Mouse (Mus musculus): ENCODE data around the gene Ankzf1. TPM values are rescaled to one million over a fixed set of nuclear protein-coding genes. Genes with fewer than 3 reads are reported as not detected.

Ankzf1 gene
- polyA plus RNA-seq (2015; fragmentation: Nextera tagmentation; extraction: Ambion mirVana) = 26.9 and 27.8 TPM in 2 replicates

DNA sequence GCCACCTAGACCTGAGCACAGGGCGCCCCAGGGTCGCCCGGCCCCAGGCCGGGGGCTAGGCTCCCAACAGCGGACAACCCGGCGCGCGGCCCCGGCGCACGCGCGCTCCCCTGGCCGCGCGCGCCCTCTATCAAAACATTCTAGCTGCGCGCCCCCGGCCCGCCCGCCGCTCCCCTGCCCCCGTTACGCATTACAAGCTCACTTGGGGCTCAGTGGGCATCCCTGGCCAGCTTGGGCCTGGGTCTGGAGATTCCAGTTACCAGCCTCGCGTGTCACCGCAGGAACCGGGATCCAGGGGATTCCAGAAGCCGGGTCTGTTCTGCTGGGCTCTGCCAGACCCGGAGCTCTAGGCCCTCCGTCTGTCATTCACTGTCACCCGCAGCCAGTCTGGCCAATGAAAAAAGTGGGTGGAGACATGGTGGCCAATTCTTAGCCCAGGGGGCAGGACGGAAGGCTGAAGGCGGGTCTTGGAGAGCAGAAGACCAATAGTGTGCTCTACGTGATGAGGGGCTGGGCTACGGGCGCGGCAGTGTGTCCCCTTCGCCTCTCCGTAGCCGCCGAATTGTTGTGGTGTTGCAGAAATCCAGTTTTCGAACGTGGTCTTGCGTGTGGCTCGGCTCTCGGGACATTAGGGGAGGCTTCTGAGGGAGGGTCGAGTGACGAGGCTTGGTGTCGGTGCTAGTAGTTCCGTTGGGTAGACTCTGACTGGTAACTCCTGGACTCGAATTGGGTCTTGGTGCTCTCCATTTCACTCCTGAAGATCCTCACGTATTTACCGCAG is at the start of gene Ankzf1, which contains the start of gene Atg9a:
Gene Ankzf1, plus strand, starts transcription at position 530 of the 781 bp plus-strand sequence.
Gene Atg9a, minus strand, starts transcription at position 575 of the 781 bp plus-strand sequence.
- Histone ChIP-seq H3K9me3 (ENCODE audit: control insufficient read depth, low read length) (no peaks in the 10 kb centered on the region), H3K9ac (ENCODE audit: low read depth, low read length) (peak within 1 kb of the TSS; percentile 96), H3K4me1 (ENCODE audit: control insufficient read depth, insufficient read depth, low read depth, low read length) (peaks cover 19% of the 10 kb centered on the region), H3K36me3 (ENCODE audit: control insufficient read depth, insufficient read depth, low read length) (peaks cover 18% of the 10 kb centered on the region), H3K4me2 (ENCODE audit: low read length) (peak within 1 kb of the TSS; percentile 98), H3K27me3 (replicated peaks; ENCODE audit: control insufficient read depth, insufficient read depth, low read length) (no peaks in the 10 kb centered on the region), H3K4me3 (ENCODE audit: low read length) (peak within 1 kb of the TSS; percentile 85), H3K27ac (ENCODE audit: low read depth, low read length) (peak within 1 kb of the TSS; percentile 98)
- under 1% methylated on average over 39 of the region's 56 CpGs for WGBS
- ATAC-seq = peak; percentile 100

- peak; percentile 92 for ATAC-seq
- H3K27ac ChIP-seq (ENCODE audit: low read depth, low read length) = peak within 1 kb of the TSS; percentile 99
- H3K27me3 ChIP-seq (replicated peaks; ENCODE audit: control insufficient read depth, insufficient read depth, low read length) = no peaks in the 10 kb centered on the region
- H3K9me3 ChIP-seq (ENCODE audit: control insufficient read depth, low read length) = no peaks in the 10 kb centered on the region
- peak within 1 kb of the TSS; percentile 92 for H3K4me2 ChIP-seq (ENCODE audit: low read length)
- peak within 1 kb of the TSS; percentile 98 for H3K9ac ChIP-seq (ENCODE audit: low read depth, low read length)
- H3K4me1 ChIP-seq (ENCODE audit: control insufficient read depth, insufficient read depth, low read depth, low read length) = peaks cover 26% of the 10 kb centered on the region
- H3K4me3 ChIP-seq (ENCODE audit: low read length) = peak within 1 kb of the TSS; percentile 95
- peaks cover 37% of the 10 kb centered on the region for H3K36me3 ChIP-seq (ENCODE audit: control insufficient read depth, insufficient read depth, low read length)
- under 1% methylated on average over 87 of the region's 91 CpGs for WGBS
Measured at GRCm38 (mm10) chr1:75142301-75143261, 49.4 kb upstream of the Ankzf1 start, which contains the start of the genes Cnppd1 and Retreg2. Gene Cnppd1, minus strand, starts transcription at chr1:75142711. Gene Retreg2, plus strand, starts transcription at chr1:75142778.

DNA sequence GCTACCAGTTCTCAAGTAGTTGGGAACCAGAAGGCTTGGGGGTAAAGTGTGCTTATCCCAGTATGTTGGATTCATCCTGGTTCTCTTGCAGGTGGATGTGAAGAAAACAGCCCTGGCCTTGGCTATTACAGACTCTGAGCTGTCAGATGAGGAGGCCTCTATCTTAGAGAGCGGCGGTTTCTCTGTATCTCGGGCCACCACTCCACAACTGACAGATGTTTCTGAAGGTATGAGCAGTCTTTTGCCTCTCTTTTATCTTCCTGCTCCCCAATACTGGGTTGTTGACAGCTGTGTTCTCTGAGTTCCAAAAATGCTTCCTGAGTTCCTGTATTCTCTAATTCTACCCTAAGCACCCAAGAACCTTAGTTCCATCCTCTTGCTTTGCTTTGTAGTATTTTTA is 46.4 kb upstream of the Ankzf1 start:
- Histone ChIP-seq H3K27me3 (replicated peaks; ENCODE audit: control insufficient read depth, insufficient read depth, low read length) (no peaks in the 10 kb centered on the region), H3K4me1 (ENCODE audit: control insufficient read depth, insufficient read depth, low read depth, low read length) (peaks cover 17% of the 10 kb centered on the region), H3K4me2 (ENCODE audit: low read length) (no peak overlapping the region), H3K27ac (ENCODE audit: low read depth, low read length) (no peak overlapping the region), H3K9ac (ENCODE audit: low read depth, low read length) (no peak overlapping the region), H3K36me3 (ENCODE audit: control insufficient read depth, insufficient read depth, low read length) (peaks cover 38% of the 10 kb centered on the region), H3K9me3 (ENCODE audit: control insufficient read depth, low read length) (no peaks in the 10 kb centered on the region), H3K4me3 (ENCODE audit: low read length) (no peak overlapping the region)
- ATAC-seq = no peak
- 97% methylated on average over 3 of the region's 3 CpGs for WGBS

GRCm38 (mm10) chr1:75147411-75148135 is 44.4 kb upstream of the Ankzf1 start:
- Histone ChIP-seq H3K4me2 (ENCODE audit: low read length) (no peak overlapping the region), H3K4me3 (ENCODE audit: low read length) (no peak overlapping the region), H3K36me3 (ENCODE audit: control insufficient read depth, insufficient read depth, low read length) (peaks cover 38% of the 10 kb centered on the region), H3K27ac (ENCODE audit: low read depth, low read length) (no peak overlapping the region), H3K27me3 (replicated peaks; ENCODE audit: control insufficient read depth, insufficient read depth, low read length) (no peaks in the 10 kb centered on the region), H3K9ac (ENCODE audit: low read depth, low read length) (no peak overlapping the region), H3K4me1 (ENCODE audit: control insufficient read depth, insufficient read depth, low read depth, low read length) (peaks cover 10% of the 10 kb centered on the region), H3K9me3 (ENCODE audit: control insufficient read depth, low read length) (no peaks in the 10 kb centered on the region)
- WGBS = 87% methylated on average over 7 of the region's 7 CpGs
- no peak for ATAC-seq

DNA sequence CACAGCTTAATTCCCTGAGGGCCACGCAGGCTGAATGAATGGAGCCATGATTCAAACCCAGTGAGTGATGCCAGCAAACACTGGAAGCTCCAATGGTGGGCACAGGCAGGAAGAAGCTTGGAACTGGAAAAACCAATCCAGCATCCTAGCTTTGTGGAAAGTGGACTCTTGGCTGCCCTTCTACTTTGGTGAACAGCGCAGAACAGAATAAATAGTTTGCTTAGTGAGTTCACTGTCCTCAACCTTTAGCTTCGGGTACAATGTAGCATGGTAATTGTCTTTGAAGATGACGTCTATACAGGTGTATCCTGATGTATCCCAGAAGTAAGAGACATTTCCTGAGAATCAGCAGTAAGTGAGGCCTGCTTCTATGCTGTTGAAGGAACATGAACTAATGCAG is 43.2 kb upstream of the Ankzf1 start:
- Histone ChIP-seq H3K4me2 (ENCODE audit: low read length) (no peak overlapping the region), H3K36me3 (ENCODE audit: control insufficient read depth, insufficient read depth, low read length) (peaks cover 38% of the 10 kb centered on the region)
- ATAC-seq = no peak

DNA sequence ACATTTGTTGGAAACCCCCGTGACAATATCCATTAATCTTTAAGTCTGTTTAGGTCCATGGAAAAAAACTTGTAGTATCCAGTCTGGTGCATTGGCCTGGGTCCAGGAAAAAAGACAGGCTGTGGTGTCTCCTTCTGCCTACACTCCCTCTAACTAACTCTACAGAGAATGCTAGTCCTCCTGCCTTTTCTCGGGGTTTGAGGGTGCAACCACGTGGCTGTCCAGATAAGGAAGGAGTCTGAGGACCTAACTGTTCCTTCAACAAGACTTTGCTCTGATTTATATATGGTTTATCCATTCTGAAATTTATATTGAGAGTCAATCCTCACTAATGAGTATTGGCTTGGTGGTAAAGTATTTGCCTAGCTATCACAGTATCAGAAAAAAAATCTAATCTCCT is 36.1 kb upstream of the Ankzf1 start:
- WGBS = 78% methylated on average over 3 of the region's 3 CpGs
- no peaks in the 10 kb centered on the region for H3K9me3 ChIP-seq (ENCODE audit: control insufficient read depth, low read length)
- no peaks in the 10 kb centered on the region for H3K4me1 ChIP-seq (ENCODE audit: control insufficient read depth, insufficient read depth, low read depth, low read length)
- no peak overlapping the region for H3K9ac ChIP-seq (ENCODE audit: low read depth, low read length)
- H3K4me3 ChIP-seq (ENCODE audit: low read length) = no peak overlapping the region
- H3K36me3 ChIP-seq (ENCODE audit: control insufficient read depth, insufficient read depth, low read length) = no peaks in the 10 kb centered on the region
- H3K27ac ChIP-seq (ENCODE audit: low read depth, low read length) = no peak overlapping the region
- H3K4me2 ChIP-seq (ENCODE audit: low read length) = no peak overlapping the region
- no peaks in the 10 kb centered on the region for H3K27me3 ChIP-seq (replicated peaks; ENCODE audit: control insufficient read depth, insufficient read depth, low read length)
- ATAC-seq = no peak

More for the DNA sequence above, 43.2 kb upstream of the Ankzf1 start:
- 91% methylated on average over 4 of the region's 4 CpGs for WGBS
- Histone ChIP-seq H3K27ac (ENCODE audit: low read depth, low read length) (no peak overlapping the region), H3K4me3 (ENCODE audit: low read length) (no peak overlapping the region), H3K9me3 (ENCODE audit: control insufficient read depth, low read length) (no peaks in the 10 kb centered on the region), H3K27me3 (replicated peaks; ENCODE audit: control insufficient read depth, insufficient read depth, low read length) (no peaks in the 10 kb centered on the region), H3K4me1 (ENCODE audit: control insufficient read depth, insufficient read depth, low read depth, low read length) (peaks cover 8% of the 10 kb centered on the region), H3K9ac (ENCODE audit: low read depth, low read length) (no peak overlapping the region)

- no peak for ATAC-seq
- H3K27ac ChIP-seq (ENCODE audit: low read depth, low read length) = no peak overlapping the region
- H3K9ac ChIP-seq (ENCODE audit: low read depth, low read length) = no peak overlapping the region
- no peaks in the 10 kb centered on the region for H3K9me3 ChIP-seq (ENCODE audit: control insufficient read depth, low read length)
- H3K4me3 ChIP-seq (ENCODE audit: low read length) = no peak overlapping the region
- no peaks in the 10 kb centered on the region for H3K4me1 ChIP-seq (ENCODE audit: control insufficient read depth, insufficient read depth, low read depth, low read length)
- no peaks in the 10 kb centered on the region for H3K36me3 ChIP-seq (ENCODE audit: control insufficient read depth, insufficient read depth, low read length)
- no peak overlapping the region for H3K4me2 ChIP-seq (ENCODE audit: low read length)
- H3K27me3 ChIP-seq (replicated peaks; ENCODE audit: control insufficient read depth, insufficient read depth, low read length) = no peaks in the 10 kb centered on the region
Measured at GRCm38 (mm10) chr1:75158990-75159389, 33.0 kb upstream of the Ankzf1 start.

- H3K9ac ChIP-seq (ENCODE audit: low read depth, low read length) = no peak overlapping the region
- 74% methylated on average over 5 of the region's 5 CpGs for WGBS
Measured at GRCm38 (mm10) chr1:75159540-75160255, 32.3 kb upstream of the Ankzf1 start.

More at GRCm38 (mm10) chr1:75159540-75160255, 32.3 kb upstream of the Ankzf1 start:
- Histone ChIP-seq H3K4me3 (ENCODE audit: low read length) (no peak overlapping the region), H3K4me2 (ENCODE audit: low read length) (no peak overlapping the region), H3K36me3 (ENCODE audit: control insufficient read depth, insufficient read depth, low read length) (no peaks in the 10 kb centered on the region), H3K4me1 (ENCODE audit: control insufficient read depth, insufficient read depth, low read depth, low read length) (no peaks in the 10 kb centered on the region), H3K27ac (ENCODE audit: low read depth, low read length) (no peak overlapping the region), H3K27me3 (replicated peaks; ENCODE audit: control insufficient read depth, insufficient read depth, low read length) (no peaks in the 10 kb centered on the region), H3K9me3 (ENCODE audit: control insufficient read depth, low read length) (no peaks in the 10 kb centered on the region)
- ATAC-seq = no peak

Measured in hindbrain, embryonic 16.5 days (tissue).